Mouse (Mus musculus) C2C12 (cell line): ENCODE results near the gene Gak.

Experiments used
- CTCF ChIP-seq: IDR thresholded peaks from one replicate; pipeline ENCODE4 v1.5.1; 2011; ENCODE audit not compliant: control insufficient read depth, insufficient read depth, insufficient read length
- MYOG ChIP-seq: IDR thresholded peaks from one replicate; pipeline ENCODE4 v1.6.1; 2011; ENCODE audit not compliant: control insufficient read depth, insufficient read length; ENCODE audit errors: extremely low read depth
- USF1 ChIP-seq: IDR thresholded peaks from one replicate; pipeline ENCODE4 v1.6.1; 2011; ENCODE audit warnings: low read depth, mild to moderate bottlenecking, control low read depth, moderate library complexity

DNA sequence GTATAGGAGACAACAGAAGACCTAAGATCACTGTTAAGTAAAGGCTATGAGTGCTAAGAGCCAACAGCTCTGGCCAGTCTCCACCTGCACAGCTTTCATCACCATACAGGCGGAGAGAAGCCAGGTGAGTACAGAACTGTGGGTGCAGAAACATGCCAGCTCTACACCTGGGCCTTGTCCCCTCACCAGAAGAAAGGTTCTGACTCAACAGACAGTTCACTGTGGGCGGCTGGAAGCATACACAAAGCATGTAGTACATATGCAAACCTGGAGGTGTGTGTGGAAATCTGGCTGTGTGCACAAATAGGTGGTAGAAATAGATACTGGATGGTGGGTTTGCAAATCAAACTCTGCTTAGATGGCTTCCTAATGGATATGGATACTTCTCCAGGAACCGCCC lies 107.0 kb downstream of the Gak start:
- TF ChIP-seq CTCF (no peak), MYOG (no peak), USF1 (no peak)
